Mouse (Mus musculus) olfactory bulb, adult 2 months (tissue): ENCODE measurements around the gene E330017A01Rik. TPM values are rescaled to one million over a fixed set of nuclear protein-coding genes. Genes with fewer than 3 reads are reported as not detected.
"Not testable (repeated sequence)": the region's sequence is repeated elsewhere in the genome, so short reads cannot be mapped to it uniquely, and the experiment has no call there.

Source experiments
- H3K27ac ChIP-seq: fragments of 200-500 bp; 2 replicates; pipeline ENCODE4 v1.5.1; 2012; ENCODE audit warnings: low read depth, low read length; ENCODE audit not compliant: insufficient read depth
- H3K4me1 ChIP-seq: fragments of 200-500 bp; 2 replicates; pipeline ENCODE4 v1.6.1; 2012; ENCODE audit warnings: low read length; ENCODE audit not compliant: control insufficient read depth, insufficient read depth
- H3K4me3 ChIP-seq: fragments of 200-500 bp; 2 replicates; pipeline ENCODE4 v1.5.1; 2012; ENCODE audit warnings: mild to moderate bottlenecking, low read depth, low read length, moderate library complexity; ENCODE audit not compliant: insufficient read depth
- CTCF ChIP-seq: fragments of 200-500 bp; IDR thresholded peaks from 2 replicates; pipeline ENCODE4 v1.5.1; 2012; ENCODE audit warnings: low read depth, mild to moderate bottlenecking, low read length, moderate library complexity; ENCODE audit not compliant: insufficient read depth
- POLR2A ChIP-seq: fragments of 200-500 bp; IDR thresholded peaks from 2 replicates; pipeline ENCODE4 v1.6.1; 2012; ENCODE audit warnings: mild to moderate bottlenecking, low read depth, low read length, moderate library complexity; ENCODE audit not compliant: insufficient read depth
- WGBS: fragments of 180-500 bp; shearing (Covaris S2); methylation state at CpG from one replicate; pipeline ENCODE4 v1.1.7; 2018; 5-methylcytosine and 5-hydroxymethylcytosine counted together
- polyA plus RNA-seq: library from polyadenylated mRNA; stranded (reverse); fragments of >200 nt; gene quantifications from 2 replicates; pipeline ENCODE4 v1.2.4, GENCODE M21; 2012; ENCODE audit warnings: low replicate concordance; ENCODE audit not compliant: missing spikeins, insufficient read depth, insufficient read length

Gene E330017A01Rik
- polyA plus RNA-seq, 1 experiment, result not detected

GRCm38 (mm10) chr16:58675256-58675655 lies 36.7 kb upstream of the E330017A01Rik start:
- Histone ChIP-seq H3K4me1 (peaks cover 5% of the 10 kb centered on the region; the same call in 1 of the 2 replicates), H3K4me3 (no peak overlapping the region), H3K27ac (no peak overlapping the region)
- TF ChIP-seq CTCF, result no peak
- TF ChIP-seq POLR2A, result no peak
- 94% methylated on average over 13 of the region's 13 CpGs for WGBS

- H3K4me1 ChIP-seq, result peaks cover 5% of the 10 kb centered on the region; the same call in 1 of the 2 replicates
- no peak for TF ChIP-seq CTCF
- TF ChIP-seq POLR2A, result no peak
- H3K4me3 ChIP-seq, result no peak overlapping the region
- 96% methylated on average over 15 of the region's 15 CpGs for WGBS
- no peak overlapping the region for H3K27ac ChIP-seq
Observed at GRCm38 (mm10) chr16:58673811-58674410, 35.4 kb upstream of the E330017A01Rik start.

GRCm38 (mm10) chr16:58672396-58672795 lies 33.9 kb upstream of the E330017A01Rik start:
- WGBS, result 93% methylated on average over 13 of the region's 13 CpGs
- no peak for TF ChIP-seq CTCF
- no peak for TF ChIP-seq POLR2A
- no peak overlapping the region for H3K27ac ChIP-seq
- H3K4me3 ChIP-seq, result no peak overlapping the region
- peaks cover 5% of the 10 kb centered on the region; the same call in 1 of the 2 replicates for H3K4me1 ChIP-seq

DNA sequence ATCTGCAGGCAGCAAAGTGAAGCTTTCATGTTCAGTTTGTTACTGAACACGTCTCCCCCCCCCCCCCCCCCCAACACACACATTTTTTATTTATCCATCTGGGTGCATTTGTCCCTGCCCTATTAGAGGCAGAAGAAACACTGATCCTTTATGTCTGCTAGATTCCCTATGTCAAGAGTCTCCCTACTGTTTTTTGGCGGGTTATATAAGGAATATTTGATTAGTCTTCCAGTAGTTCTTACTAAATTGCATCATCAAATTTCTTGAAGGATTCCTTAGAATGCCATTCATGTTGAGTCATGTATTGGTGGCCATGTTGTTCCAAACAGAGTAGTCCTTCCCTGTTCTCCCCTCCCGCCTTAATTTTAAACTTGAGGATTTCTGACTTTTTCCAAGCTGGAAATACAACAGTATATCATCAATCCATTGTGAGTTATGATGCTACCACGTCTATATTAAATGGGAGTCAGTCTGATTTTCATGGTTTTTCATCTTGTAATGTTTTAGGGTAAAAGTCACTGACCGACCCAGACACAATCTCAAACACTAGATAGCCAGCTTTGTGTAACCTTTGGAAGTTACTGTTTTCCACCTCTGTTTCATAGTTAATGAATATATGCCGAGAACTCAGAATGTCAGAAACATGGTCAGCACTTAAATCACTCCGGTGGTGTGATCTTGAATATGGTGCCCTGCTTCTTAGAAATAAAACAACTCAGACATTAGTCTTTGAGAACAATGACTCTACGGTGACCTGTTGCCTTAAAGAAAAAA lies 32.9 kb upstream of the E330017A01Rik start:
- H3K4me1 ChIP-seq, result peaks cover 5% of the 10 kb centered on the region; the same call in 1 of the 2 replicates
- H3K27ac ChIP-seq, result no peak overlapping the region
- 76% methylated on average over 8 of the region's 8 CpGs for WGBS
- no peak overlapping the region for H3K4me3 ChIP-seq
- no peak for TF ChIP-seq POLR2A
- TF ChIP-seq CTCF, result no peak

- under 1% methylated on average over 25 of the region's 25 CpGs for WGBS
- no peak for TF ChIP-seq POLR2A
- no peak for TF ChIP-seq CTCF
Observed at GRCm38 (mm10) chr16:58670643-58671042, 32.1 kb upstream of the E330017A01Rik start.

DNA sequence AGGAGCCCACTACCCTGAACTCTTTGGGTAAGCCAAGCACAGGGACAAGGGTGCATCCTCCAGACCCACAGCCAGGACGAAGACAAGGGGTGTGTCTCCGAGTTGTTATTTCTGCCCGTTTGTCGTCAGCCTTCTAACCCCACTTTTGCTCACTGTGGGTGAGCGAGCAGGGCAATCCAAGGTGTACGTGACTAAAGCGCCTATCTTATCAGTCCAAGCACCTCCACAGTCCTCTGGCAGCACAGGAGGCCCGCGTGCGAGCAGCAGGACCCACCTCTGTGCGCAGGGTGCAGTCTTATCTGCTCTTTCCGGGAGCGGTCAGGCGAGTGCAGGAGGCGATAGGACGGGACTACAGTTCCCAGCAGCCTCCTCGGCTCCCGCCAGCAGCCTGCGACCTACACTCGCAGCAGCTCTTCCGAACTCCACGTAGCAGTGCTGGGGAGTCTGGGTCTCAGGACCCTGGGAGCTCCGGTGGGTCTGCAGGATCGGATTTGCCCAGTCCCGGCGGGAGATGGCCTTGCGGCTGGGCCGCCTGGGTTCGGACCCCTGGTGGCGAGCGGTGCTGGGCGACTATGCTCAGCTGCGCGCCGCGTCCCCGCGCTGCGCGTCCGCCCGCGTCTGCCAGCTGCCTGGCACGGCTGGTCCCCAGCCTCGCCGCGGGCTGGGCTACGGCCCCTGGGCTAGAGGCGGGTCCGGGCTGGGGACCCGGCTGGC lies 31.5 kb upstream of the E330017A01Rik start, which contains the start of gene Cpox:
Cpox (plus strand) TSS at position 376 of the 714 bp plus-strand sequence.
- H3K4me3 ChIP-seq, result peak within 1 kb of the TSS; percentile 84
- H3K4me1 ChIP-seq, result peaks cover 5% of the 10 kb centered on the region; the same call in 1 of the 2 replicates
- under 1% methylated on average over 51 of the region's 51 CpGs for WGBS
- TF ChIP-seq CTCF (peak; percentile 44; the same call in 1 of the 2 replicates), POLR2A (no peak; the same call in 1 of the 2 replicates)
- H3K27ac ChIP-seq, result peak within 1 kb of the TSS; percentile 43; the same call in 1 of the 2 replicates

More at GRCm38 (mm10) chr16:58670643-58671042, 32.1 kb upstream of the E330017A01Rik start:
- Histone ChIP-seq H3K4me3 (peak overlapping the region; percentile 84), H3K27ac (no peak overlapping the region), H3K4me1 (peaks cover 5% of the 10 kb centered on the region; the same call in 1 of the 2 replicates)

DNA sequence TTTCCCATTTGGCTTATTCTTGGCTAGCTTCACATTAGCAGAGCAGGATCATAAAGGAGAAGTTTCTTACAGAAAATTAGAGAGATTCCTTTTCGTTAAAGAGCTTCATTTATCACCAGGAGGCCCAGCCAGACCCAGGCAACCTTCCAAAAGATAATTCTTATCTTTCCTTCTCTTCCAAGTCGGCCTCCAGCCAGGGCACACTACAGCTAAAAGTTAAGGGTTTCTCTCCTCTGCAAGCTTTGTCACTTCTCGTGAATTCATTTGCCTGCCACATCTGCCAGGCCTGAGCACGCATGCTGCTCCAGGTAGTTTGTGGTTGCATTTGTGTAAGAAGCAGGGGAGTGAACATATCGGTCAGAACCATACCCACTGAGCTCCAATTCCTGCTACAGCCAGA lies 30.7 kb upstream of the E330017A01Rik start:
- no peak for TF ChIP-seq CTCF
- TF ChIP-seq POLR2A, result no peak
- 30% methylated on average over 5 of the region's 5 CpGs for WGBS
- no peak overlapping the region for H3K4me3 ChIP-seq

GRCm38 (mm10) chr16:58668586-58668985 lies 30.0 kb upstream of the E330017A01Rik start:
- Histone ChIP-seq H3K4me1 (peaks cover 5% of the 10 kb centered on the region; the same call in 1 of the 2 replicates), H3K4me3 (no peak overlapping the region), H3K27ac (no peak overlapping the region)
- TF ChIP-seq POLR2A (no peak), CTCF (no peak)
- 78% methylated on average over 3 of the region's 3 CpGs for WGBS

More for the DNA sequence above, 30.7 kb upstream of the E330017A01Rik start:
- Histone ChIP-seq H3K27ac (no peak overlapping the region), H3K4me1 (peaks cover 5% of the 10 kb centered on the region; the same call in 1 of the 2 replicates)

- H3K27ac ChIP-seq, H3K4me3 ChIP-seq, H3K4me1 ChIP-seq: not testable (repeated sequence)
- WGBS, result 89% methylated on average over 3 of the region's 3 CpGs
Observed at GRCm38 (mm10) chr16:58666681-58667080, 28.1 kb upstream of the E330017A01Rik start.

- not testable (repeated sequence) for H3K27ac ChIP-seq, H3K4me1 ChIP-seq, H3K4me3 ChIP-seq
Observed at GRCm38 (mm10) chr16:58665137-58665536, 26.6 kb upstream of the E330017A01Rik start.
